Mouse (Mus musculus): Measurements from ENCODE around the gene Kcna5.

DNA sequence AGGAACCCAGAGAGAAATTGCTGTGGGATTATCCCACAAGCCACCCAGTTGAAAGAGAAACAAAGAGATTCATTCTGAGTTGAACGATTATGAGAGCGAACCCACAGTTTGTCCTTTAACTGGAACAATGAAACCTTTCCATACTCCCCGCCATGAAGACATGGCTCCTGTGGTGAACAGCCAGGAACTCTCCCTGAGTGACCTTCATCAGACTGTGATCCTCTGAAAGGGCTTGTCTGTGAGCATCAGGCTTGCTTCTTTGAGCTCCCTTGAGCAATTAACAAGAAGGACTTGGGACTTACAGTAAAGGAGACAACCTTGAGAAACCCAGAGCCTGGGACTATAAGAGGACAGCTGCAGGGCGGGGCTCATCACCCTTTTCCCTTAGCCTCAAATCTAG is 3.9 kb downstream of the Kcna5 start:
- TF ChIP-seq CTCF (conservative IDR thresholded peaks at IDR 0.05 in 1 of 2, IDR thresholded peaks at IDR 0.05 in 1 of 2; ENCODE audit: low read depth in 2 of 2, low read length in 2 of 2) = no peak
- TF ChIP-seq GABPA (IDR thresholded peaks at IDR 0.05; ENCODE audit: insufficient replicate concordance, low read depth, low read length) = no peak
- TF ChIP-seq BHLHE40 (IDR thresholded peaks at IDR 0.05; ENCODE audit: low read depth, low read length) = no peak

Measured in CH12.LX (cell line).